Mouse (Mus musculus) ES-Bruce4 (cell line): Measurements from ENCODE around the gene 6430571L13Rik.

Experiments
- CTCF ChIP-seq: IDR thresholded peaks from one replicate; pipeline ENCODE4 v1.8.1; 2011; ENCODE audit warnings: low read depth, low read length
- EP300 ChIP-seq: IDR thresholded peaks from 2 replicates; pipeline ENCODE4 v1.6.1; 2011; ENCODE audit warnings: low read depth, low read length; ENCODE audit not compliant: insufficient read depth
- POLR2A ChIP-seq: IDR thresholded peaks from one replicate; pipeline ENCODE4 v1.8.1; 2011; ENCODE audit warnings: low read length; ENCODE audit not compliant: insufficient read depth

DNA sequence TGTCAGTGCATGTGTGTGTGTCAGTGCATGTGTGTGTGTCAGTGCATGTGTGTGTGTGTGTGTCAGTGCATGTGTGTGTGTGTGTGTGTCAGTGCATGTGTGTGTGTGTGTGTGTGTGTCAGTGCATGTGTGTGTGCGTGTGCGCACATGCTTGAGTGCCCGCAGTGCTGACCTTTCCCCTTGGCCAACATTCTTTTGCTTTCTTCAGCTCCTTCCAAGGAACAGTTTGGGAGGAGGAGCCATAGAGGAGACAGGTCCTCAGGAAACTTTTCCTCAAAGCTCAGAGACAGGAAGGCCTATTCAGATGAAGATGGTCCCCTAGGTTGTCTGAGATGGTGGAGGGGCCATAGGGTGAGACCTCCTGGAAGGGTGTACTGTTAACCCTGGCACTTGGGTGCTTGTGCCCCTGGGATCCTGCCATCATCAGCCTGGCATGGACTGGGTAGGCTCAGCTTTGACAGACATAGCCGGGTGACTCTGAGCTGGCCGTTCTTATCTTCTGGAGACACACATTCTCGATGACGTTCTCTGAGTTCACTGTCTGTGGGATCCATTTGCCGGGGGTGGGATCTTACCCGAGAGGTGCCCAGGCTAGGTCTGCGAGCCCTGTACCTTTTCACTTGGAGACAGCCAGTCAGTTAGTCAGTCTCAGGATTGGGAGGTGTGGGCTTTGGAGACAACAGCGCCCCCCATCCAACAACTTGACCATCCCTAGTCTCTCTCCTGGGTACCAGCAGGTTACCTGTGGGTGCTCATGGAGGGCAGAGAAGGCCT lies 33.1 kb upstream of the 6430571L13Rik start:
- TF ChIP-seq CTCF (no peak), POLR2A (no peak), EP300 (no peak)
